Mouse (Mus musculus) cerebellum, adult 2 months (tissue): ENCODE results near the gene Parp3.

Source experiments
- CTCF ChIP-seq: fragments of 200-500 bp; IDR thresholded peaks from 2 replicates; pipeline ENCODE4 v1.5.1; 2011; ENCODE audit warnings: low read depth, mild to moderate bottlenecking, control low read depth, low read length, moderate library complexity, borderline replicate concordance; ENCODE audit not compliant: insufficient read depth
- POLR2A ChIP-seq: fragments of 200-500 bp; IDR thresholded peaks from 2 replicates; pipeline ENCODE4 v1.6.1; 2011; ENCODE audit warnings: low read length, control low read depth, borderline replicate concordance; ENCODE audit not compliant: insufficient read depth

DNA sequence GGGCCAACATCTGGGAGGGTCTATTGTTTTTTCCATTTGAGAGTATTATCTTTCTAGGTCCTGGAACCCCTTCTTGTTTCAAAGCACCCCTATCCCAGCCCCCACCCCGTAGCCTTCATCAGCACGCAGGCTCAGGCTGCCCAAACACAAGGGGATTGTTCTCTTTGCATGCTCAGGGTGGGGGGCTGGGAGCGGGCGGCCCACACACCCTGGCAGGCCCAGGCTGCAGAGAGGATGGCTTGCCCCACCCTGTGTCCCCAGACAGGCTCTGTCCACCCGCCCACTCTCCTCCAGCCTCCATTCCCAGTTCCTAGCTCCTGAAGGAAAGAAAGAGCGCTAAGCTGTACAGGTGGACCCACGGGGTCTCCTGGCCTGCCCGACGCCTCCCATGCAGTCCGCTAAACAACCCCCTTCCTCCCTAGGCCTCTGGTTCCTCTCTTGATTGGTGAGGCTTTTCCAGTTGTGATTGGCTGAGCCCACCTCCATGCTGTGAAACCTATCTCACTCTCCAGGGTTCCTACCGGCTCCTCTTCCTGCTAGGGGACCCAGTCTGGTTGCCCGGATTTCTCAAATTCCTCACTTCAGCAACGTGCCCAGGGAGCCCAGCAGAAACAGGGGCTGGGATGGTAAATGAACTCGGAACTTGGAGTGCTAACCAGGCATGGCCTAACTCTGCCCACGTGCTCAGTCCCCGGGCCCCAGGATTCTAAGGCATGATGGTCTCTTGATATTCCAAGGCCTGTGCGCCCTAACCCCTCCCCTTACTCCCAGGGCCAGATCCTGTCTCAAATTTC, 21.7 kb downstream of the Parp3 start:
- TF ChIP-seq CTCF (no peak), POLR2A (no peak)
